Mouse (Mus musculus) ovary, adult 18-20 months (tissue): Measurements from ENCODE around the gene Rpl13.

Experiments used
- DNase-seq: peaks from one replicate; pipeline ENCODE4 v3.0.0; 2022; ENCODE audit warnings: low spot score, mixed read lengths

Rpl13 gene

GRCm38 (mm10) chr8:123108010-123108409 is 5.9 kb downstream of the Rpl13 start:
- DNase-seq = no peak

- no peak for DNase-seq
These were observed 6.8 kb downstream of the Rpl13 start for GRCm38 (mm10) chr8:123108953-123109352.

GRCm38 (mm10) chr8:123110649-123111048 is 8.5 kb downstream of the Rpl13 start:
- no peak for DNase-seq

GRCm38 (mm10) chr8:123112892-123113291 is 10.7 kb downstream of the Rpl13 start:
- DNase-seq = no peak

- no peak for DNase-seq
These were observed 11.8 kb downstream of the Rpl13 start for GRCm38 (mm10) chr8:123113908-123114469.

- no peak for DNase-seq
These were observed 12.5 kb downstream of the Rpl13 start for GRCm38 (mm10) chr8:123114644-123115043.

GRCm38 (mm10) chr8:123117127-123117731 is 15.1 kb downstream of the Rpl13 start, which contains the start of gene Cpne7:
Gene Cpne7 (plus strand): TSS chr8:123117374.
- no peak for DNase-seq

- no peak for DNase-seq
These were observed 15.6 kb downstream of the Rpl13 start for GRCm38 (mm10) chr8:123117744-123118143.

GRCm38 (mm10) chr8:123122059-123122458 is 19.9 kb downstream of the Rpl13 start:
- no peak for DNase-seq

GRCm38 (mm10) chr8:123122670-123123069 is 20.5 kb downstream of the Rpl13 start:
- no peak for DNase-seq

GRCm38 (mm10) chr8:123126193-123126816 is 24.2 kb downstream of the Rpl13 start:
- DNase-seq = no peak

- DNase-seq = no peak
These were observed 28.9 kb downstream of the Rpl13 start for GRCm38 (mm10) chr8:123131041-123131440.

- no peak for DNase-seq
These were observed 30.8 kb downstream of the Rpl13 start for GRCm38 (mm10) chr8:123132953-123133352.

- DNase-seq = no peak
These were observed 32.1 kb downstream of the Rpl13 start for GRCm38 (mm10) chr8:123134149-123134713.

- DNase-seq = no peak
These were observed 33.3 kb downstream of the Rpl13 start for GRCm38 (mm10) chr8:123135406-123135805.

GRCm38 (mm10) chr8:123135806-123136205 is 33.7 kb downstream of the Rpl13 start:
- DNase-seq = no peak

- DNase-seq = no peak
These were observed 34.1 kb downstream of the Rpl13 start for GRCm38 (mm10) chr8:123136287-123136686.

GRCm38 (mm10) chr8:123137645-123138077 is 35.5 kb downstream of the Rpl13 start:
- no peak for DNase-seq

- DNase-seq = no peak
These were observed 36.6 kb downstream of the Rpl13 start for GRCm38 (mm10) chr8:123138741-123139140.

GRCm38 (mm10) chr8:123141741-123142462 is 39.8 kb downstream of the Rpl13 start:
- peak; percentile 52 for DNase-seq

- DNase-seq = no peak
These were observed 43.1 kb downstream of the Rpl13 start for GRCm38 (mm10) chr8:123145279-123145678.

- no peak for DNase-seq
These were observed 44.2 kb downstream of the Rpl13 start for GRCm38 (mm10) chr8:123146390-123146789.
